Mouse (Mus musculus): ENCODE measurements around the gene Exoc2.

GRCm38 (mm10) chr13:30921914-30922313 lies 52.0 kb downstream of the Exoc2 start:
- no peak for TF ChIP-seq POLR2A (IDR thresholded peaks at IDR 0.05; ENCODE audit: insufficient read length, low read depth)
- TF ChIP-seq MAX (IDR thresholded peaks at IDR 0.05; ENCODE audit: low read depth) = no peak
- no peak for TF ChIP-seq MYOD1 (IDR thresholded peaks at IDR 0.05; ENCODE audit: control insufficient read depth in 1 of 3, insufficient read length in 2 of 3, low read depth in 2 of 3)
